Mouse (Mus musculus): ENCODE measurements around the gene Nfia. TPM values are rescaled to one million over a fixed set of nuclear protein-coding genes. Genes with fewer than 3 reads are reported as not detected.

The Nfia gene
- polyA plus RNA-seq, 2 experiments = 51.9 to 71.2 TPM

DNA sequence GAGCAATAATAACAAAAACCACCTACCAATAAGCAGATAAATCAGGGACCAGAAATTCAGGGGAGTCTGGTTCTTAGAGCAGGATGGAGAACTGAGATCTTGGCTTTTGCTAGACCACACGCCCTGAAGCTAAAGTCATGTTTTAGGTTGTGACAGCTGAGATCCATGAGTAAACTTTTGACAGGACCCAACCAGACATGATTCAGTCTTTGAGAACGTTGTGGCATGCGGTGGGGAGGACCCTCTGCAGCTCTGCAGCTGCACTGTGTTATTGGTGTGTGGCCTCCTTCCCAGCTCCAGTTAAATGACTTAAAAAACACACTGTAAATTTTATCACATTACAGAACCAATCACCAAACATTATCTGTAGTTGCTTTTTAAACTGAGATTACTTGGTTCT is 87.8 kb downstream of the Nfia start:
- DNase-seq (ENCODE audit: low spot score) (no peak), ATAC-seq (ENCODE audit: low FRiP score, low read depth) (no peak; the same call in 1 of the 2 replicates)
- Histone ChIP-seq H3K9ac (ENCODE audit: low read depth, low read length, severe bottlenecking) (no peak overlapping the region), H3K4me1 (ENCODE audit: control insufficient read depth, insufficient read depth, low read length) (peaks cover 24% of the 10 kb centered on the region), H3K27ac (replicated peaks; ENCODE audit: low read depth, low read length) (no peak overlapping the region), H3K4me3 (replicated peaks; ENCODE audit: low read length) (no peak overlapping the region), H3K4me2 (replicated peaks; ENCODE audit: low read depth, low read length, severe bottlenecking) (no peak overlapping the region), H3K27me3 (ENCODE audit: control insufficient read depth, insufficient read depth, low read length) (no peaks in the 10 kb centered on the region), H3K36me3 (ENCODE audit: control insufficient read depth, insufficient read depth, low read length) (no peaks in the 10 kb centered on the region), H3K9me3 (ENCODE audit: control insufficient read depth, low read length) (no peaks in the 10 kb centered on the region)
- WGBS = 28% methylated on average over 3 of the region's 3 CpGs
- TF ChIP-seq POLR2A (IDR thresholded peaks at IDR 0.05; ENCODE audit: borderline replicate concordance, extremely low read depth, insufficient read depth, insufficient read length) = no peak

DNA sequence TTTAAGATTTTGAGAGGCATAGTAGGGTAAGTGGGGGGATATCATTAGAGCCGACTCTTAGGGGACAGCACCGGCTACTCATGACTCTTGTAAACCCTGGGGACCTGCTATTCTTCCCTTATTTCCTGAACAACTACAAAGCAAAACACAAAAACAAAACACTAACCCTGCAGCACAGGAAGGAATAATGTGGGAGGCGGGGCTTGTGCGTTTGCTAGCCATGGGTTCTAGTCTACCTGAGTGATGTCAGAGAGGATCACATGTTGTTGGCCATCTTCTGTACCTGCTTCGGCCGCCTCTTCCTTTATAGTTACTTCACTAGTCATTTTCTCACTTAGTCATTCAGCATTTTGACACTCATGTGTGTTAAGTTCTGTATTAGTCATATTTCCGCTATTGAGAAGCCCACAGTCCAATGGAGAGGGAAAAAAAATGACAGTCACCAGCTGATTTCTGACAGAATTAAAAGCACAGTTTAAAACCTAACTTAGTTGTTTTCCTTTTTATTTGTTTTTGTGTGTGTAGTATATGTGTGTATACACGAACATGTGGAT is 88.3 kb downstream of the Nfia start:
- H3K9ac ChIP-seq (ENCODE audit: low read depth, low read length, severe bottlenecking) = no peak overlapping the region
- no peak overlapping the region for H3K4me2 ChIP-seq (replicated peaks; ENCODE audit: low read depth, low read length, severe bottlenecking)
- WGBS = 77% methylated on average over 8 of the region's 8 CpGs
- no peak for DNase-seq (ENCODE audit: low spot score)
- H3K4me3 ChIP-seq (replicated peaks; ENCODE audit: low read length) = no peak overlapping the region
- H3K4me1 ChIP-seq (ENCODE audit: control insufficient read depth, insufficient read depth, low read length) = peaks cover 23% of the 10 kb centered on the region
- H3K36me3 ChIP-seq (ENCODE audit: control insufficient read depth, insufficient read depth, low read length) = no peaks in the 10 kb centered on the region
- no peak for TF ChIP-seq POLR2A (IDR thresholded peaks at IDR 0.05; ENCODE audit: borderline replicate concordance, extremely low read depth, insufficient read depth, insufficient read length)
- no peaks in the 10 kb centered on the region for H3K9me3 ChIP-seq (ENCODE audit: control insufficient read depth, low read length)
- no peak overlapping the region for H3K27ac ChIP-seq (replicated peaks; ENCODE audit: low read depth, low read length)
- no peak for ATAC-seq (ENCODE audit: low FRiP score, low read depth)
- no peaks in the 10 kb centered on the region for H3K27me3 ChIP-seq (ENCODE audit: control insufficient read depth, insufficient read depth, low read length)

DNA sequence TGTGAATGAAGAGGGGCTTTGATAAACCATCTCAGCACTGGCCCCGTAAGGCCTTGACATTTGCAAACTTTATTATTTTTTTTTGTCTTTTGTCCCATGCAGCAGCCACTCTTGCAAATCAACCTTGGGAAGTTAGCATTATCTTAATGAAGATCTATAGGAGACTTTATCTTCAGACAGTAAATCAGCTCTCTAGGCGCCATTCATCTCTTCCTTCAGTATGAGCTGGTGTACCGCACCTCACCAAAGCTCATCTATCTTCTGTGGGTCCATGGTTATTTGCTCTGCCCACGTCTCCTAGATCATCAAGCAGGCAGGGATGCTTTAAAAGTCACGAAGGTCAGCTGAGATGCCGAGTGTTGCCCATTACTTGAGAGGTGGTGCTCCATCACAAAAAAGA is 89.8 kb downstream of the Nfia start:
- no peak overlapping the region for H3K27ac ChIP-seq (replicated peaks; ENCODE audit: low read depth, low read length)
- TF ChIP-seq POLR2A (IDR thresholded peaks at IDR 0.05; ENCODE audit: borderline replicate concordance, extremely low read depth, insufficient read depth, insufficient read length) = no peak
- H3K9ac ChIP-seq (ENCODE audit: low read depth, low read length, severe bottlenecking) = no peak overlapping the region
- 85% methylated on average over 6 of the region's 6 CpGs for WGBS
- peaks cover 23% of the 10 kb centered on the region for H3K4me1 ChIP-seq (ENCODE audit: control insufficient read depth, insufficient read depth, low read length)
- H3K4me3 ChIP-seq (replicated peaks; ENCODE audit: low read length) = no peak overlapping the region
- no peaks in the 10 kb centered on the region for H3K9me3 ChIP-seq (ENCODE audit: control insufficient read depth, low read length)
- no peaks in the 10 kb centered on the region for H3K36me3 ChIP-seq (ENCODE audit: control insufficient read depth, insufficient read depth, low read length)
- no peak for ATAC-seq (ENCODE audit: low FRiP score, low read depth)
- H3K4me2 ChIP-seq (replicated peaks; ENCODE audit: low read depth, low read length, severe bottlenecking) = no peak overlapping the region
- no peaks in the 10 kb centered on the region for H3K27me3 ChIP-seq (ENCODE audit: control insufficient read depth, insufficient read depth, low read length)
- DNase-seq (ENCODE audit: low spot score) = no peak

DNA sequence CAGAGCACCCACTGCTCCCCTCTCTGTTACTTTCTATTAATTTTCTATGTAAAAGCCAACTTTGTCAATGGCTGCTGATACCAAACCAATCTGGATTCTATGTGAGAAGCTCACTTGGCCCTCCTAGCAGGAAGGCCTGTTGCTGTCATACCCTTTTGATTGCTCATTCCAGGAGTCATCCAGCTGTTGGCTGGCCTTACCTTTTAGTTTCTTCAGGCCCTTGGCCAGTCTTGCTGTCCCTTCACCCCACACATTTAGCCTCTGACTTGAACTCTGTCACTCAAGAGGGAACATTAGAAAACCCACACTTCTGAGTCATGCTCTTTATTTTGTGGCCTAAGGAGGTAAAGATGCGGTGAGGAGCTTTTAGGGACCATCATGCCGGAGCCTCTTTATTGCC is 91.7 kb downstream of the Nfia start:
- WGBS = 91% methylated on average over 2 of the region's 2 CpGs
- Histone ChIP-seq H3K4me3 (replicated peaks; ENCODE audit: low read length) (no peak overlapping the region), H3K9ac (ENCODE audit: low read depth, low read length, severe bottlenecking) (no peak overlapping the region), H3K27me3 (ENCODE audit: control insufficient read depth, insufficient read depth, low read length) (no peaks in the 10 kb centered on the region), H3K4me2 (replicated peaks; ENCODE audit: low read depth, low read length, severe bottlenecking) (no peak overlapping the region), H3K9me3 (ENCODE audit: control insufficient read depth, low read length) (no peaks in the 10 kb centered on the region), H3K27ac (replicated peaks; ENCODE audit: low read depth, low read length) (no peak overlapping the region), H3K4me1 (ENCODE audit: control insufficient read depth, insufficient read depth, low read length) (peaks cover 23% of the 10 kb centered on the region), H3K36me3 (ENCODE audit: control insufficient read depth, insufficient read depth, low read length) (no peaks in the 10 kb centered on the region)
- DNase-seq (ENCODE audit: low spot score) (no peak), ATAC-seq (ENCODE audit: low FRiP score, low read depth) (no peak)
- no peak for TF ChIP-seq POLR2A (IDR thresholded peaks at IDR 0.05; ENCODE audit: borderline replicate concordance, extremely low read depth, insufficient read depth, insufficient read length)

DNA sequence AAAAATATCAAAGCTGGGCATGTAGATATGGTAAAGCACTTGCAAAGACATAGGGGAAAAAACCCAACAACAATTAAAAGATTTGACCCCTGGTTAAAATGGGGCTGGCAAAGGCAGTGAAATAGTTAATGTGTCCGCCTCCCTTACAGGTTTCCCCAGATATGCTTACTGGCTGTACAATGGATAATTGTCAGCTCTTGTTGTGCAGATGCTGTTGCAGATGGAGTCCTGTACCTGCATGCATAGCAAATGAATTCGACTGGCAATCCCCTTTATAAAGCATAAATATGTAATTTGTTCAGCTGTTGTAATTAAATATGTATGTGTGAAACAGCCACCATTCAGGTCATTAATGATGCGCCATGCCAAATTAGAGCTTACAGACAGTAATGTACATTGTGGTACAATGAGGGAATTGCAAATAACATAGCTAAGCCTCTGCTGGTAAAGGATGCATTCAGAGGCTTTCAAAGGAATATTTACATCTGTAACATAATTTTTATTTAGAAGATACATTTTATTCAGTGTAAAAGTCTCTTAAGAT is 92.9 kb downstream of the Nfia start:
- Histone ChIP-seq H3K27me3 (ENCODE audit: control insufficient read depth, insufficient read depth, low read length) (no peaks in the 10 kb centered on the region), H3K4me3 (replicated peaks; ENCODE audit: low read length) (no peak overlapping the region), H3K36me3 (ENCODE audit: control insufficient read depth, insufficient read depth, low read length) (no peaks in the 10 kb centered on the region), H3K9ac (ENCODE audit: low read depth, low read length, severe bottlenecking) (no peak overlapping the region), H3K9me3 (ENCODE audit: control insufficient read depth, low read length) (no peaks in the 10 kb centered on the region), H3K4me2 (replicated peaks; ENCODE audit: low read depth, low read length, severe bottlenecking) (no peak overlapping the region), H3K4me1 (ENCODE audit: control insufficient read depth, insufficient read depth, low read length) (peaks cover 24% of the 10 kb centered on the region), H3K27ac (replicated peaks; ENCODE audit: low read depth, low read length) (no peak overlapping the region)
- DNase-seq (ENCODE audit: low spot score) (no peak), ATAC-seq (ENCODE audit: low FRiP score, low read depth) (no peak)
- 78% methylated on average over 3 of the region's 3 CpGs for WGBS
- no peak for TF ChIP-seq POLR2A (IDR thresholded peaks at IDR 0.05; ENCODE audit: borderline replicate concordance, extremely low read depth, insufficient read depth, insufficient read length)

Data from limb, embryonic 14.5 days (tissue).